Mouse (Mus musculus): ENCODE data around the gene Gm614. TPM values are rescaled to one million over a fixed set of nuclear protein-coding genes. Genes with fewer than 3 reads are reported as not detected.

The Gm614 gene
- total and polyA plus RNA-seq, 3 experiments = 0.64 to 6.5 (median 1.3) TPM

DNA sequence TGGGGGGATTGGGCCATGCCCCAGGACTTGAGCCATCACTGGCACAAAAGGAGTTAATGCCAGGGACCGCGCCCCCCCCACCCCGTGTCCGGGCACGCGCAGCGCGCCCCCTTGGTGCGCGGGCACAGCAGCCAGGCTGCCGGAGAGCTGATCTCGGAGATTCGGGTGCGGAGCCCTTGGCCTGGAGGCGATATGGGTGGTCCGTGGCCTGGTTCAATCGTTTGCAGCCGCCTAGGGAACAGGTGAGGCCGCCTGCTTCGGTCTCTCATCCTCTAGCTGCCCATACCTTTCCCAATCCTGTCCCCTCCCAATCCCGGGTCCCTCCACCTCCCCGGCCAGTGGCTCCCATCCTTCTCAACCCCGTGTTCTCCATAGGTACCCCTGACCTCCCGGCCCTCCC is 35.3 kb upstream of the Gm614 start, which contains the start of gene Nlgn3:
Gene Nlgn3, plus strand, starts transcription at position 114 of the 400 bp plus-strand sequence.
- H3K36me3 ChIP-seq (replicated peaks in 1 of 2; ENCODE audit: control insufficient read depth in 1 of 2, insufficient read depth in 1 of 2, low read length in 1 of 2) = peaks cover 31 to 50% of the 10 kb centered on the region in 2 experiments
- no peak for TF ChIP-seq SIN3A (IDR thresholded peaks at IDR 0.05; ENCODE audit: low read length)
- no peak for TF ChIP-seq UBTF (IDR thresholded peaks at IDR 0.05; ENCODE audit: low read depth, low read length)
- TF ChIP-seq USF1 (IDR thresholded peaks at IDR 0.05; ENCODE audit: low read depth, low read length) = no peak
- TF ChIP-seq POLR2A (IDR thresholded peaks at IDR 0.05; ENCODE audit: low read depth, low read length) = no peak
- no peak for TF ChIP-seq MYC (IDR thresholded peaks at IDR 0.05; ENCODE audit: low read depth, low read length)
- TF ChIP-seq PAX5 (IDR thresholded peaks at IDR 0.05; ENCODE audit: low read length) = no peak
- TF ChIP-seq E2F4 (IDR thresholded peaks at IDR 0.05; ENCODE audit: insufficient replicate concordance, low read depth, low read length) = no peak
- no peaks in the 10 kb centered on the region for H3K9me3 ChIP-seq (replicated peaks; ENCODE audit: low read length)
- no peaks in the 10 kb centered on the region for H3K27me3 ChIP-seq (replicated peaks)
- no peak within 1 kb of the TSS for H3K4me2 ChIP-seq (ENCODE audit: insufficient read depth, low read depth, poor library complexity, severe bottlenecking)
- no peak within 1 kb of the TSS for H3K4me3 ChIP-seq (replicated peaks in 1 of 3; ENCODE audit: low read depth in 2 of 3, low read length in 2 of 3, poor library complexity in 1 of 3)
- H3K27ac ChIP-seq (ENCODE audit: insufficient read depth, low read depth) = no peak within 1 kb of the TSS
- no peaks in the 10 kb centered on the region for H3K4me1 ChIP-seq (ENCODE audit: control insufficient read depth in 1 of 2, insufficient read depth in 2 of 2)
- dilution Hi-C loops (cut with MboI; ENCODE audit: extremely low pct_ligation_motif_present, extremely low pct_unique_long_range_greater_than_20kb, low sequenced_read_pairs) = no loop called here
- no peaks in the 10 kb centered on the region for H3K79me2 ChIP-seq (replicated peaks; ENCODE audit: control insufficient read depth, extremely low read depth, insufficient read depth, poor library complexity, severe bottlenecking)
- no peak for DNase-seq (ENCODE audit: extremely low read depth)
- H3K9ac ChIP-seq (ENCODE audit: insufficient read depth, low read depth) = no peak within 1 kb of the TSS
- in situ Hi-C loops (cut with MboI; ENCODE audit: low pct_ligation_motif_present, low pct_unique_long_range_greater_than_20kb, low sequenced_read_pairs) = loop anchor here (25.0 kb wide), 1 partner anchor 162 kb away; no protein-coding TSS in a partner anchor

DNA sequence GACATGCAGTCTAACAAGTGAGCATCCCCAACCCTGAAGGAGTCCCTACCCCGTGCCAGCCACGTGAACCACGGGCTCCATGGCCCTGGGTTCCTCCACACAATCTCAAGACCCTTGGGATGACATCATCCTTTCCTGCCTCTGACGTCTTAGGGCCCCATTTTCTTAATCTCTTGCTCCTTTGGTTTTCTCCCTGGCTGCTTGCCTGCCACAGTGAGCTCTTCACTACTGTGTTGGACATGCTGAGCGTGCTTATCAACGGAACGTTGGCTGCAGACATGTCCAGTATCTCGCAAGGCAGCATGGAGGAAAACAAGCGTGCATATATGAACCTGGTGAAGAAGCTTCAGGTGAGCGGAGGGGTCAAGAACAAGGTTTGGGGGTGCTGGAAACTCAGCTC is 26.3 kb upstream of the Gm614 start:
- in situ Hi-C loops (cut with MboI; ENCODE audit: low pct_ligation_motif_present, low pct_unique_long_range_greater_than_20kb, low sequenced_read_pairs) = loop anchor here (25.0 kb wide), 1 partner anchor 153 kb away; no protein-coding TSS in a partner anchor
- TF ChIP-seq BHLHE40 (IDR thresholded peaks at IDR 0.05; ENCODE audit: low read depth, low read length) (no peak), HCFC1 (IDR thresholded peaks at IDR 0.05; ENCODE audit: low read depth, low read length) (no peak), MYC (IDR thresholded peaks at IDR 0.05; ENCODE audit: low read depth, low read length) (no peak), ELF1 (IDR thresholded peaks at IDR 0.05; ENCODE audit: low read depth, low read length) (no peak), CHD2 (IDR thresholded peaks at IDR 0.05; ENCODE audit: low read length) (no peak)
- no peak overlapping the region for H3K4me3 ChIP-seq (replicated peaks in 1 of 3; ENCODE audit: low read depth in 2 of 3, low read length in 2 of 3, poor library complexity in 1 of 3)
- H3K79me2 ChIP-seq (replicated peaks; ENCODE audit: control insufficient read depth, extremely low read depth, insufficient read depth, poor library complexity, severe bottlenecking) = no peaks in the 10 kb centered on the region
- H3K9me3 ChIP-seq (replicated peaks; ENCODE audit: low read length) = no peaks in the 10 kb centered on the region
- no peak overlapping the region for H3K4me2 ChIP-seq (ENCODE audit: insufficient read depth, low read depth, poor library complexity, severe bottlenecking)
- no peak for DNase-seq (ENCODE audit: extremely low read depth)
- no peaks in the 10 kb centered on the region for H3K27me3 ChIP-seq (replicated peaks)
- H3K27ac ChIP-seq (ENCODE audit: insufficient read depth, low read depth) = no peak overlapping the region
- dilution Hi-C loops (cut with MboI; ENCODE audit: extremely low pct_ligation_motif_present, extremely low pct_unique_long_range_greater_than_20kb, low sequenced_read_pairs) = no loop called here
- H3K4me1 ChIP-seq (ENCODE audit: control insufficient read depth in 1 of 2, insufficient read depth in 2 of 2) = no peaks in the 10 kb centered on the region
- H3K36me3 ChIP-seq (replicated peaks in 1 of 2; ENCODE audit: control insufficient read depth in 1 of 2, insufficient read depth in 1 of 2, low read length in 1 of 2) = peaks cover 77 to 98% of the 10 kb centered on the region in 2 experiments
- no peak overlapping the region for H3K9ac ChIP-seq (ENCODE audit: insufficient read depth, low read depth)

DNA sequence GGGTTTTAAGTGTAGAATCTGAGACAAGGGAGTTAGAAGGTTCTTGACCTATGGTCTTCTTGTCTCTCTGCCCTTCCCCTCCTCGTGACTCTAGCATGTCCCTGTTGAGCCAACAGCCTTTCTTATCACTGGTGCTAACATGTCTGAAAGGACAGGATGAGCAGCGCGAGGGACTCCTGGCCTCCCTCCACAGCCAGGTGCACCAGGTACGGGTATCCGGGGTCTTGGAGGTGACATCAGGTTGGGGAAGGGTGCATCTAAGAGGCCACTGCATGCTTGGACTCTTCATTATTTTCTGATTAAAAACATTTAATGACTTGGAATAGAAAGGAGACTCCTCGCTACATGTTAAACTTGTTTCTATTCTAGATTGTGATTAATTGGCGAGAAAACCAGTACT is 25.2 kb upstream of the Gm614 start:
- dilution Hi-C loops (cut with MboI; ENCODE audit: extremely low pct_ligation_motif_present, extremely low pct_unique_long_range_greater_than_20kb, low sequenced_read_pairs) = no loop called here
- Histone ChIP-seq H3K4me2 (ENCODE audit: insufficient read depth, low read depth, poor library complexity, severe bottlenecking) (no peak overlapping the region), H3K9ac (ENCODE audit: insufficient read depth, low read depth) (no peak overlapping the region), H3K79me2 (replicated peaks; ENCODE audit: control insufficient read depth, extremely low read depth, insufficient read depth, poor library complexity, severe bottlenecking) (no peaks in the 10 kb centered on the region), H3K27ac (ENCODE audit: insufficient read depth, low read depth) (no peak overlapping the region), H3K4me1 (ENCODE audit: control insufficient read depth in 1 of 2, insufficient read depth in 2 of 2) (no peaks in the 10 kb centered on the region), H3K9me3 (replicated peaks; ENCODE audit: low read length) (no peaks in the 10 kb centered on the region), H3K4me3 (replicated peaks in 1 of 3; ENCODE audit: low read depth in 2 of 3, low read length in 2 of 3, poor library complexity in 1 of 3) (no peak overlapping the region), H3K27me3 (replicated peaks) (no peaks in the 10 kb centered on the region), H3K36me3 (replicated peaks in 1 of 2; ENCODE audit: control insufficient read depth in 1 of 2, insufficient read depth in 1 of 2, low read length in 1 of 2) (peaks cover 79 to 98% of the 10 kb centered on the region in 2 experiments)
- in situ Hi-C loops (cut with MboI; ENCODE audit: low pct_ligation_motif_present, low pct_unique_long_range_greater_than_20kb, low sequenced_read_pairs) = loop anchor here (25.0 kb wide), 1 partner anchor 152 kb away; no protein-coding TSS in a partner anchor
- TF ChIP-seq USF1 (IDR thresholded peaks at IDR 0.05; ENCODE audit: low read depth, low read length) (no peak), UBTF (IDR thresholded peaks at IDR 0.05; ENCODE audit: low read depth, low read length) (no peak), MAX (IDR thresholded peaks at IDR 0.05; ENCODE audit: low read length) (no peak), HCFC1 (IDR thresholded peaks at IDR 0.05; ENCODE audit: low read depth, low read length) (no peak), ZC3H11A (IDR thresholded peaks at IDR 0.05; ENCODE audit: low read depth, low read length) (no peak), POLR2AphosphoS2 (IDR thresholded peaks at IDR 0.05; ENCODE audit: low read depth, low read length) (no peak), PAX5 (IDR thresholded peaks at IDR 0.05; ENCODE audit: low read length) (no peak), SMC3 (IDR thresholded peaks at IDR 0.05; ENCODE audit: low read depth, low read length) (no peak), RAD21 (IDR thresholded peaks at IDR 0.05; ENCODE audit: low read depth, low read length) (no peak), JUN (IDR thresholded peaks at IDR 0.05; ENCODE audit: insufficient read depth, low read depth, low read length) (no peak), TCF12 (IDR thresholded peaks at IDR 0.05; ENCODE audit: low read depth, low read length) (no peak), NELFE (IDR thresholded peaks at IDR 0.05; ENCODE audit: low read depth, low read length) (no peak), ZMIZ1 (IDR thresholded peaks at IDR 0.05; ENCODE audit: low read depth, low read length) (no peak), NRF1 (IDR thresholded peaks at IDR 0.05; ENCODE audit: low read depth, low read length) (no peak), MAZ (IDR thresholded peaks at IDR 0.05; ENCODE audit: low read depth, low read length) (no peak), KAT2A (IDR thresholded peaks at IDR 0.05; ENCODE audit: insufficient replicate concordance, low read length) (no peak), USF2 (conservative IDR thresholded peaks at IDR 0.05; ENCODE audit: low read depth, low read length) (no peak), E2F4 (IDR thresholded peaks at IDR 0.05; ENCODE audit: insufficient replicate concordance, low read depth, low read length) (no peak), IRF4 (IDR thresholded peaks at IDR 0.05; ENCODE audit: low read depth, low read length) (no peak)
- DNase-seq (ENCODE audit: extremely low read depth) = no peak

Data from CH12.LX (cell line).